Mouse (Mus musculus) heart, embryonic 11.5 days (tissue): ENCODE measurements around the gene Srp54a. TPM values are rescaled to one million over a fixed set of nuclear protein-coding genes. Genes with fewer than 3 reads are reported as not detected.
"Not testable (repeated sequence)": the region's sequence is repeated elsewhere in the genome, so short reads cannot be mapped to it uniquely, and the experiment has no call there.

Experiments used
- ATAC-seq: fragments of 200-750 bp; cut with Nextera tagmentation; replicated peaks from 2 replicates; pipeline ENCODE4 v1.8.0; 2017; ENCODE audit warnings: moderate library complexity; ENCODE audit not compliant: insufficient number of reproducible peaks, low FRiP score, low TSS enrichment
- H3K27ac ChIP-seq: fragments of 300-500 bp; sonication (generic); 2 replicates; pipeline ENCODE4 v1.5.1; 2014; ENCODE audit warnings: mild to moderate bottlenecking, low read depth, low read length
- H3K27me3 ChIP-seq: fragments of 300-500 bp; sonication (generic); 2 replicates; pipeline ENCODE4 v1.6.1; 2014; ENCODE audit warnings: mild to moderate bottlenecking, low read length, mixed read lengths; ENCODE audit not compliant: control insufficient read depth, insufficient read depth
- H3K36me3 ChIP-seq: fragments of 300-500 bp; sonication (generic); 2 replicates; pipeline ENCODE4 v1.6.1; 2014; ENCODE audit warnings: mild to moderate bottlenecking, low read length, moderate library complexity, mixed read lengths; ENCODE audit not compliant: control insufficient read depth, insufficient read depth
- H3K4me1 ChIP-seq: fragments of 300-500 bp; sonication (generic); 2 replicates; pipeline ENCODE4 v1.6.1; 2014; ENCODE audit warnings: low read length; ENCODE audit not compliant: control insufficient read depth, insufficient read depth
- H3K4me2 ChIP-seq: fragments of 300-500 bp; sonication (generic); 2 replicates; pipeline ENCODE4 v1.6.1; 2014; ENCODE audit warnings: mild to moderate bottlenecking, moderate library complexity
- H3K4me3 ChIP-seq: fragments of 300-500 bp; sonication (generic); 2 replicates; pipeline ENCODE4 v1.5.1; 2014; ENCODE audit warnings: low read depth, low read length
- H3K9ac ChIP-seq: fragments of 300-500 bp; sonication (generic); 2 replicates; pipeline ENCODE4 v1.6.1; 2014; ENCODE audit warnings: mild to moderate bottlenecking, low read depth, low read length, moderate library complexity
- H3K9me3 ChIP-seq: fragments of 300-500 bp; sonication (generic); replicated peaks from 2 replicates; pipeline ENCODE4 v1.6.1; 2016; ENCODE audit warnings: low read length; ENCODE audit not compliant: control insufficient read depth
- whole genome bisulfite sequencing: fragments of 180-500 bp; shearing (Covaris S2); extraction: QIAGEN DNeasy Blood & Tissue Kit; methylation state at CpG from one replicate; pipeline ENCODE4 v1.1.7; 2014; ENCODE audit not compliant: insufficient replicate concordance; 5-methylcytosine and 5-hydroxymethylcytosine counted together
- polyA plus RNA-seq: library from polyadenylated mRNA; unstranded; fragments of >200 nt; fragmentation: Nextera tagmentation; extraction: Ambion mirVana; gene quantifications from 2 replicates; pipeline ENCODE4 v1.2.1, GENCODE M21; 2014

Srp54a gene
- 131 and 159 TPM in 2 replicates for polyA plus RNA-seq

DNA sequence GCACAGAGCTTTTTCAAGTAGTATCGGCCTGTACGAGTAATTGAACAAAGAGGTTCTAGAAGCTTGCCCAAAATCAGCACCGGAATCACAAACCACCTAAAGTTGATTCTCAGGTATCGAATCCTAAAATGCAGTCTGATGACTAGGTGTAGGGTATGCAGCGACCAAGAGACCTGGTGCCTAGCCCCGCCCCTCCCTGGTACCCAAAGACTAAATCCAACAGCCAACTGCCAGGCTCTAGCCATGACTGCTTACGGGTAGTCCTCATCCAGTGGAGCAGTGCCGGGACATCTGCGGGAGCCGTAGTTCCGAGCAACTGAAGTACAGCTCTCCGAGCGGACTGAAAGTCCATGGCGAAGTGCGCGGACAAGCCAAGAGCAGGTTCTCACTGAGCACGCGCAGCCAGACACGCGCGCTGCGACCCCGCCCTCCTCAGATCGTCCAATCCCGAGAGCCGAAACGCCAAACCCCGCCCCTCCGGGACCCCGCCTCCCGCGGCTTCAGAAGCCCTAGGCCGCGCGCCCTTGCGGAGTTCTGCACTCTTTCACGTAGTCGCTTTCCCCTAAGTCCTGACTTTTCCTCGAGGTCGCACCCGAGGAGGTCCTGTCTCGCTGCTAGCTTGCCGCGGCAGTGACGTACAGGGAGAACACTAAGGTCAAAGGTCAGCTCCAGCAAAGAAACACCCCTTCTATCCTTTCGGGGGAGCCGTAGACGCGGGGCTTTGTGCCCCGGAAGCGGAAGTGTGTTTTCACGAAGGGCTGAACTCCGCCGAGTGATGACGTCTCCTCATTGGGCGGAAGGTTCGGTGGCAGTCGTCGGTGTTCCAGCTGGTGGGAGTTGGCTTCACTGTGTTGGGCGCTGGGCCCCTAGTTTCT is at the start of gene Srp54a, which contains the start of gene 2700097O09Rik:
Srp54a (plus strand) TSS at position 537 of the 875 bp plus-strand sequence.
2700097O09Rik (minus strand) TSS at position 385 of the 875 bp plus-strand sequence.
- peak; percentile 96 for ATAC-seq
- H3K36me3 ChIP-seq, H3K27me3 ChIP-seq, H3K4me1 ChIP-seq, H3K9me3 ChIP-seq: not testable (repeated sequence)
- Histone ChIP-seq H3K27ac (peak within 1 kb of the TSS; percentile 77), H3K4me2 (peak within 1 kb of the TSS; percentile 63), H3K4me3 (peak within 1 kb of the TSS; percentile 71), H3K9ac (peak within 1 kb of the TSS; percentile 78)
- under 1% methylated on average over 59 of the region's 60 CpGs for WGBS

DNA sequence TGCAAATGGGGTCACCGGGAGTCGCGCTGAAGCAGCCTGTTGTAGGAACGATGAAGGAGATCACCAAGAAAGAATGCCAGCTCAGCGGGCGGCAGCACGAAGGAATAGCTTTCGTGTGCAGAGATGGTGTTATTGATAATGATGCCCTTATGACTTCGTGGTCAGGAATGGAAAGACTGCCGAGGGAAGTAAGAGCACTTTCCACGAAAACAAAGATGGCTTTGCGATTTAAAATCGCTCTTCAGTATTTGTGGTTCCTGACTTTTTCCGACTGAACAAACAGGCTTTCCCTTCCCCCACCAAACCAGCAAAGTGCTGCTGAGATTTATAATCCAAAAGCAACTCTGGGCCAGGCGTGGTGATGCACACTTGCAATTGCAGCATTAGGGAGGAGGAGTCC is 39.1 kb upstream of the Srp54a start:
- H3K27ac ChIP-seq = no peak overlapping the region
- no peaks in the 10 kb centered on the region for H3K27me3 ChIP-seq
- H3K4me3 ChIP-seq = no peak overlapping the region
- no peaks in the 10 kb centered on the region for H3K9me3 ChIP-seq
- 63% methylated on average over 15 of the region's 15 CpGs for WGBS
- ATAC-seq = no peak
- H3K4me1 ChIP-seq = no peaks in the 10 kb centered on the region
- H3K9ac ChIP-seq = no peak overlapping the region
- peaks cover 2% of the 10 kb centered on the region; the same call in 1 of the 2 replicates for H3K36me3 ChIP-seq
- H3K4me2 ChIP-seq = no peak overlapping the region

DNA sequence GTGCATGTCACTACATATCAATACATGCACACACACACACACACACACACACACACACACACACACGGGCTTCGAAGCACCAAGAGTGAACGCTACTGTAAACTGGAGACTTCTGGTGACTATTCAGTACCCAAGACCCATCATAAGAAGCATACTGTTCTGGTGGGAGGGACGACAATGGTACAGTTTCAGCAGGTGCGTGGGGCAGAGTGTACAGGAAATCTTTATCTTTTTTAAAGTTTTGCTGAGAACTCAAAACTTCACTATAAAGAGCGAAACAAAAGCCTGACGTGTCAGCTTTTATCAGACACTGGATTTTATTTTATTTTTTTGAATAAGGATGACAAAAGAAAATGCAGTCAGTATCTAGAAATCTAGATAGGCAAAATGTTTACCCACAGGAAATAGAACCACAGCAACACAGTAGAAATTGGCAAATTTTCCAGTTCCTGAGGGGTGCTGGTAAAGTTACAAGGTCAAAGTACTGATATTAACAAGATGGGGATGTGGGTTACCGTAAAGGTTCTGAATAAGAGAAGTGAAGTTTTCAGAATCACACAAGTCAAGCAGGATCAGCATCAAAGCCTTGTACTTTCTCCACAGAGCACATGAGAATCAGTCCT is 30.2 kb upstream of the Srp54a start:
- Histone ChIP-seq H3K4me3 (no peak overlapping the region), H3K4me2 (no peak overlapping the region), H3K27ac (no peak overlapping the region), H3K9me3 (no peaks in the 10 kb centered on the region), H3K9ac (no peak overlapping the region), H3K4me1 (peaks cover 3% of the 10 kb centered on the region; the same call in 1 of the 2 replicates), H3K27me3 (no peaks in the 10 kb centered on the region), H3K36me3 (peaks cover 8% of the 10 kb centered on the region; the same call in 1 of the 2 replicates)
- no peak for ATAC-seq
- 89% methylated on average over 8 of the region's 8 CpGs for WGBS

DNA sequence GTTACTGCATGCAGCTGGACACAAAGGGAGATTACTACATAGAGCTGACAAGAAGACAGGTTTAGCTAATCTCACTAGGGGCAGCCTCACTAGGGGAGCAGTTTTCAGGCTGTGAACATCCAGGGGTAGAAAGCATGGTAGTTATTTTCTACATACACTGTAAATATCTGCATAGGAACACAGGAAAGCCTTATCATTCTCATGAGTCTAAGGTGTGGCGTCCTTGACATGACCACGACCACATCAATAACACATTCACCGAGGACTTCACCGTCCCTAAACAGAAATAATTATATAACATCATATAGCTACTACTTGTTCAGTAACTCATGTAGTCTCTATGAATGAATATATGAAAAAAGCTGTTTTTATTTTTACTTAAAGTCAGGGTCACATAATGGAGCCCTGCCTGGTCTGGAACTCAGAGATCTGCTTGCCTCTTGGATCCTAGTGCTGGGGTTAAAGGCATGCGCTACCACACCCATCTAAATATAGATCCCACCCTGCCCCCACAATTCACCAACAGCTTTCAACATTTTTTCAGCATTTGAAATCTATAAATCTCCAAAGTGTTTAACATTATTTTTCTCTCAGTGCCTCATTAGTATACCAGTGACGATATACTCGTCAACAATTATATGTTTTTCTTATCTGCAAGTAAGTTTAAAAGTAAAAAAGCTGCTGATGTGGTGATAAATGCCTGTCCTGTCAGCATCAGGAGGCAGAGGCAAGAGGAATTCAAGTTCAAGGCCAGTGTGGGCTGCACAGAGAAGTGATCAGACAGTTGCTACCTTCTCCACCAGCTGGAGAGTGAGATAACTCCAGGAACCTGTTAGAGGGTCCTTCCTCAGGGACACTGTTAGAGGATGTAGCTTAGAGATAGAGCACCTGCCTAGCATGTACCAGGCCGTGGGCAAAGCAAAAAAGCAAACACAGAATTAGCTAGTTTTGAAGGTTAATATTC is 28.6 kb upstream of the Srp54a start:
- 65% methylated on average over 8 of the region's 8 CpGs for WGBS
- H3K27me3 ChIP-seq = no peaks in the 10 kb centered on the region
- peak overlapping the region; percentile 64 for H3K27ac ChIP-seq
- peaks cover 3% of the 10 kb centered on the region; the same call in 1 of the 2 replicates for H3K4me1 ChIP-seq
- no peak overlapping the region for H3K9ac ChIP-seq
- H3K9me3 ChIP-seq = no peaks in the 10 kb centered on the region
- ATAC-seq = peak; percentile 88
- no peak overlapping the region; the same call in 1 of the 2 replicates for H3K4me2 ChIP-seq
- H3K36me3 ChIP-seq = peaks cover 5% of the 10 kb centered on the region; the same call in 1 of the 2 replicates
- no peak overlapping the region for H3K4me3 ChIP-seq

DNA sequence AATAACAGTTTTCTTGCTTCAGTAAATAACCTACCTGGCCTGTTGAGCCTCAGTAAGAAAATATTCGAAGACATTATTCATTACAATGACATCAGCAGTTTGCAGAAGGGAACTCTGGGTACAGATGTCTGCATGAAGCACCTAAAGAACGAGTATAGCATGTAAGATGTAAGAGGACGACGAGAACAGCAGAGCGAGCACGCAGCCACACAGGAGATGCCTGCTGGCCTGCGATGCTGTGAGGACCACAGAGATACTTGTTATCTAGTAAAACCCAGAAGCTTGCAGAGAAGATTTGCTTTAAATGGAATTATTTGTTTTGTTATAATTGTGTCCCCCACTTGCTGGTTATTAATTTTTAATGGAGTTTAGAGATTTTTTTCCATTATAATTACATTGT is 26.8 kb upstream of the Srp54a start:
- no peak for ATAC-seq
- H3K4me2 ChIP-seq = no peak overlapping the region
- H3K4me3 ChIP-seq = no peak overlapping the region
- no peak overlapping the region for H3K27ac ChIP-seq
- no peak overlapping the region for H3K9ac ChIP-seq
- no peaks in the 10 kb centered on the region for H3K9me3 ChIP-seq
- WGBS = 80% methylated on average over 7 of the region's 7 CpGs
- H3K27me3 ChIP-seq = no peaks in the 10 kb centered on the region
- no peaks in the 10 kb centered on the region; the same call in 1 of the 2 replicates for H3K36me3 ChIP-seq
- H3K4me1 ChIP-seq = peaks cover 3% of the 10 kb centered on the region; the same call in 1 of the 2 replicates

DNA sequence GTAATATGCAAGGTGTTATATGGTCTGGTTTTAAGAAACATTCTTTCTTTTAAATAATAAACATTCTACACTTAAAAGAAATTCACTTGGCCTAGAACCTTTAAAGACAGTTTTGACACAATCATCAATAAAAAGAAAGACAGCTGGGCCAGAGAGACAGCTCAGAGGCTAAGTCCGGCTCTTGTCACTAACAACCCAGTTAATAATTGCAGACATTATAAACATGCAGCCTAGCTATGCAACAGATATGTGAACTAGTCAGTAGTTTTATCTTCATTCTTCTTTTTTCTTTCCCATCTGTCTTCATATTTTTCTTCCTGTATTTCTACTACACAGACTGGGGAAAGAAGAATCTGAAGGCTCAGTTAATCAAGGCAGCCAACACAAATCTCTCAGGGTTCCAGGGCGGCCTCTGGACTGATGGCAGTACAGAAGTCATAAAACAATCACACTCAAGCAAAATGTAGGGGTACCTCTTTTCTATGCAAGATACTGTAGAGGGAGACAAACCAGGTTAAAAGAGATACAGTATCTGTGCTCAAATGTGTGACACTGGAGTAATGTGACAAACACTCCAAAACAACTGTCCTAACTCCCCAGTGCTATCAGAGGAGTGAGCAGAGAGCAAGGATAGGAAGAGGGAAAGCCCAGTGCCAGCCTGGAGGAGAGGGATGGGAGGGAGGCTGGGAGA is 25.4 kb upstream of the Srp54a start:
- no peak for ATAC-seq
- Histone ChIP-seq H3K9me3 (no peaks in the 10 kb centered on the region), H3K4me1 (peaks cover 4% of the 10 kb centered on the region; the same call in 1 of the 2 replicates), H3K27ac (no peak overlapping the region), H3K36me3 (no peaks in the 10 kb centered on the region; the same call in 1 of the 2 replicates), H3K4me2 (no peak overlapping the region), H3K4me3 (no peak overlapping the region), H3K27me3 (no peaks in the 10 kb centered on the region), H3K9ac (no peak overlapping the region)
- 74% methylated on average over 2 of the region's 2 CpGs for WGBS

DNA sequence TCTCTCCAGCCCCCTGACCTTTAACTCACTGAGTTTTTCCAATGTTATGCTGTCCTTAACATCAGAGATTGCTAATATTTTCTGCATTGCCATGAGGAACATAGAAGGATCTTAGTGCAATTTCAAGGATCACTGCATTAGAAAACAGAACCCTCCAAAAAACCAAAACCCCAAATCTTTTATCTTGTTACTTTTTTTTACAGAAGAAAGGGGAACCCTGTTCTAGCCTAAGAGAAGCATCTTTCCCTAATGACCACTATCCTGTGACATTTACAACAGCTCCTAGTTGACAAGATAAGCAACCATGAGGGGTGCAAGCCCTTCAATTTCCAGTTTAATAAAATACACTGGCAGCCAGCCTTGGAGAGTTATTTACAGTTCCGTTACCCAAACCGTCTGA is 23.4 kb upstream of the Srp54a start:
- H3K36me3 ChIP-seq = peaks cover 3% of the 10 kb centered on the region; the same call in 1 of the 2 replicates
- no peak overlapping the region for H3K4me2 ChIP-seq
- H3K27ac ChIP-seq = no peak overlapping the region
- H3K9me3 ChIP-seq = no peaks in the 10 kb centered on the region
- ATAC-seq = no peak
- no peak overlapping the region for H3K9ac ChIP-seq
- no peak overlapping the region for H3K4me3 ChIP-seq
- no peaks in the 10 kb centered on the region for H3K27me3 ChIP-seq
- H3K4me1 ChIP-seq = peaks cover 11% of the 10 kb centered on the region
- WGBS = 73% methylated on average over 2 of the region's 2 CpGs
